In the genomic region with DNA sequence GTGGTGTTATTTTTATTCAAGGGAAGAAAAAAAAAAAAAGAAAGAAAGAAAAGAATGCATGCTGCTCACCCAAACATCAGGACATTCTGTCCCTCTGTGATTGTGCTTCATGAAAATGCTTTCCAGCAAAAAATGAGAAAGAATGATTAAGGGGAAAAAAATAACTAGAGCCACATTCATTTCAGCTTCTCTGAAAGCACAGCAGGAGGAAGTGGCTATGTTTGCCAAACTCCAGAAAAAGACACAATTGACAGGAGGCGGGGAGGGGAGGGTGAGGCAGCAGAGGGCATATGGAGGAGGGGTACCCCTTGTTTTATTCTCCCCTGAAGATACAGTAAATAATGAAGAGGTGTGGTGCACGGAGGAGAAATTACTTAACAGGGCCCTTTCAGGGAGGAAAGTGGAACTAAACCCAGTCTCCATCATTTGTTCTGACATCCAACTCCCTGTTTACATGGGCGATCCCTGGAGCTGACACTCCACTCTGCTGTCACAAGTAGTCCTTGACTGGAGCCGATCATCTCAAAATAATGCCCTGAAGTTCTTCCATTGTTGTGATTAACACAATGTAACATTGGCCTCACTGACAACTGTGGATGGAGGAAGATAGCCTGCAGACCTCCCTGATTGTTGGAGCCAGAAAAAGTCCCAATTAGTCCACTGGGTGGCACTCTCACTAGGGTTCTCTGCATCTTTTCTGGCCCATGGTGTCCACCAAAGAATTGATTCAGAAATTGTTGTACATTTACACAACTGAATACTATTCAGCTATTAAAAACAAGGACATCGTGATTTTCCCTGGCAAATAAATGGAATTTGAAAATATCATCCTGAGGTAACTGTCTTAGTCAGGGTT, we compare ENCODE assay signal across 13 mouse cellular contexts. TPM values are rescaled to one million over a fixed set of nuclear protein-coding genes. Genes with fewer than 3 reads are reported as not detected.
A peak's percentile ranks its signal among the peaks of the same experiment; 100 is the strongest.
DNase-seq lines count a peak whose midpoint lies in the region; ATAC-seq and TF ChIP-seq lines count a peak whose summit lies in the region.
"Had no signal": no experiment of that assay in that cellular context is flagged by ENCODE, and none has a peak within 500 bp of the region (broad histone marks: within the 10 kb centered on the region; RNA-seq: fewer than 3 reads in every experiment).

No protein-coding gene starts in this region.

- TF ChIP-seq CTCF in gastrocnemius, adult 2 months (IDR thresholded peaks at IDR 0.05) = peak; percentile 45
- peak in 2 of 3 experiments; percentile 3 to 43; a peak in 2 of 6 replicates for TF ChIP-seq CTCF in MEL (IDR thresholded peaks at IDR 0.05 in 2 of 3, conservative IDR thresholded peaks at IDR 0.05 in 1 of 3; ENCODE audit: control insufficient read depth in 1 of 3, insufficient read depth in 1 of 3, low read depth in 2 of 3, low read length in 3 of 3, poor library complexity in 1 of 3, severe bottlenecking in 1 of 3)
- TF ChIP-seq CTCF in liver, embryonic 14.5 days (IDR thresholded peaks at IDR 0.05; ENCODE audit: low read depth) = peak; percentile 22; the same call in 1 of the 2 replicates

- intact Hi-C loops in gastrocnemius, adult 2 months (cut with DNase I) = no loop called here

- ATAC-seq in liver, embryonic 11.5 days (replicated peaks; ENCODE audit: low FRiP score) = no peak
- no peak for ATAC-seq in liver, embryonic 14.5 days (ENCODE audit: insufficient read depth)
- ATAC-seq: forebrain, embryonic 14.5 days had no signal

- TF ChIP-seq POLR2A in MEL (IDR thresholded peaks at IDR 0.05; ENCODE audit: control insufficient read depth in 1 of 2, insufficient read depth in 1 of 2, low read depth in 1 of 2, low read length in 2 of 2, poor library complexity in 1 of 2) = no peak

- H3K9me3 ChIP-seq in liver, embryonic 11.5 days (ENCODE audit: control insufficient read depth, low read length) = no peaks in the 10 kb centered on the region
- H3K9me3 ChIP-seq in MEL (replicated peaks; ENCODE audit: insufficient read depth, low read length) = no peaks in the 10 kb centered on the region
- H3K9me3 ChIP-seq in liver, embryonic 14.5 days (ENCODE audit: control insufficient read depth, low read length) = no peaks in the 10 kb centered on the region
- H3K9me3 ChIP-seq: embryonic facial prominence, embryonic 13.5 days; liver, embryonic 15.5 days had no signal

- WGBS in liver, embryonic 11.5 days = 64% methylated on average over 5 of the region's 5 CpGs
- WGBS in liver, embryonic 14.5 days (ENCODE audit: insufficient replicate concordance) = 44% methylated on average over 5 of the region's 5 CpGs

- H3K9ac ChIP-seq in liver, embryonic 11.5 days (ENCODE audit: low read depth, low read length) = no peak overlapping the region
- no peak overlapping the region for H3K9ac ChIP-seq in MEL (ENCODE audit: control insufficient read depth, low read depth, low read length, poor library complexity, severe bottlenecking)
- no peak overlapping the region for H3K9ac ChIP-seq in liver, embryonic 14.5 days (replicated peaks)
- H3K9ac ChIP-seq: embryonic facial prominence, embryonic 13.5 days; liver, embryonic 15.5 days had no signal

- H3K27ac ChIP-seq in gastrocnemius, adult 2 months = no peak overlapping the region
- H3K27ac ChIP-seq in liver, embryonic 11.5 days (ENCODE audit: low read depth, low read length) = no peak overlapping the region
- H3K27ac ChIP-seq in MEL (ENCODE audit: control insufficient read depth, low read depth, low read length) = no peak overlapping the region
- H3K27ac ChIP-seq in liver, embryonic 14.5 days = no peak overlapping the region
- H3K27ac ChIP-seq: embryonic facial prominence, embryonic 13.5 days; liver, embryonic 15.5 days had no signal

- H3K4me2 ChIP-seq in liver, embryonic 11.5 days = no peak overlapping the region
- no peak overlapping the region for H3K4me2 ChIP-seq in liver, embryonic 14.5 days (ENCODE audit: low read depth)
- H3K4me2 ChIP-seq: embryonic facial prominence, embryonic 13.5 days; liver, embryonic 15.5 days had no signal

- no peaks in the 10 kb centered on the region for H3K27me3 ChIP-seq in liver, embryonic 11.5 days (replicated peaks; ENCODE audit: control insufficient read depth, insufficient read depth, low read length)
- H3K27me3 ChIP-seq in MEL (ENCODE audit: control insufficient read depth in 1 of 2, insufficient read depth in 2 of 2, low read length in 2 of 2) = no peaks in the 10 kb centered on the region
- H3K27me3 ChIP-seq in liver, embryonic 14.5 days (ENCODE audit: control insufficient read depth, insufficient read depth, low read length) = no peaks in the 10 kb centered on the region
- H3K27me3 ChIP-seq: embryonic facial prominence, embryonic 13.5 days; liver, embryonic 15.5 days had no signal

- no peaks in the 10 kb centered on the region for H3K36me3 ChIP-seq in liver, embryonic 11.5 days (ENCODE audit: control insufficient read depth, insufficient read depth, low read length)
- H3K36me3 ChIP-seq in MEL (ENCODE audit: control insufficient read depth in 1 of 2, insufficient read depth in 2 of 2, low read length in 2 of 2) = no peaks in the 10 kb centered on the region
- no peaks in the 10 kb centered on the region for H3K36me3 ChIP-seq in liver, embryonic 14.5 days (replicated peaks; ENCODE audit: control insufficient read depth, insufficient read depth, low read depth)
- H3K36me3 ChIP-seq: embryonic facial prominence, embryonic 13.5 days; liver, embryonic 15.5 days had no signal

- H3K4me1 ChIP-seq in liver, embryonic 11.5 days (replicated peaks; ENCODE audit: control insufficient read depth, insufficient read depth, low read length) = peaks cover 9% of the 10 kb centered on the region; the same call in 1 of the 2 replicates
- no peaks in the 10 kb centered on the region for H3K4me1 ChIP-seq in MEL (ENCODE audit: control insufficient read depth in 1 of 2, insufficient read depth in 2 of 2, low read length in 2 of 2)
- H3K4me1 ChIP-seq in liver, embryonic 14.5 days (replicated peaks; ENCODE audit: control insufficient read depth in 2 of 2, insufficient read depth in 2 of 2, low read length in 1 of 2) = peaks cover 0 to 6% of the 10 kb centered on the region in 2 experiments; a peak in 2 of 4 replicates

- peak; percentile 15 for TF ChIP-seq RAD21 in MEL (IDR thresholded peaks at IDR 0.05; ENCODE audit: low read depth, low read length)

- TF ChIP-seq EP300 in MEL (IDR thresholded peaks at IDR 0.05; ENCODE audit: low read depth in 1 of 2, low read length in 2 of 2) = no peak
- TF ChIP-seq EP300 in liver, embryonic 14.5 days (IDR thresholded peaks at IDR 0.05; ENCODE audit: low read depth) = no peak

- no peak overlapping the region for H3K4me3 ChIP-seq in gastrocnemius, adult 2 months
- no peak overlapping the region for H3K4me3 ChIP-seq in liver, embryonic 11.5 days (ENCODE audit: low read depth, low read length)
- no peak overlapping the region for H3K4me3 ChIP-seq in MEL (ENCODE audit: control insufficient read depth in 1 of 2, insufficient read depth in 1 of 2, low read depth in 2 of 2, low read length in 2 of 2)
- H3K4me3 ChIP-seq in liver, embryonic 14.5 days (ENCODE audit: insufficient read depth in 1 of 2, low read depth in 2 of 2, low read length in 2 of 2) = no peak overlapping the region
- H3K4me3 ChIP-seq: embryonic facial prominence, embryonic 13.5 days; liver, embryonic 15.5 days had no signal

- no peaks in the 10 kb centered on the region for H3K79me2 ChIP-seq in MEL (ENCODE audit: control insufficient read depth, insufficient read depth, low read length, poor library complexity)

- DNase-seq in gastrocnemius, adult 2 months = no peak
- no peak for DNase-seq in gastrocnemius, postnatal 4 days (ENCODE audit: low spot score in 2 of 2)
- DNase-seq in liver, embryonic 11.5 days (ENCODE audit: low spot score) = peak; percentile 21
- DNase-seq in liver (no peak), MEL (ENCODE audit: low read depth, low spot score) (no peak)
- no peak for DNase-seq in liver, embryonic 14.5 days (ENCODE audit: low read depth in 3 of 3, low spot score in 3 of 3)
- no peak for DNase-seq in adrenal gland, postnatal 14 days
- DNase-seq: cerebellum, adult 9-10 months; kidney, adult 11 months; right cerebral cortex, postnatal 25 days had no signal

TF ChIP-seq in MEL, 35 proteins besides CTCF, POLR2A, EP300 and RAD21:
- TF ChIP-seq SMC3 (IDR thresholded peaks at IDR 0.05; ENCODE audit: low read depth, low read length) = peak; percentile 42
- no peak for TF ChIP-seq POLR2AphosphoS2 (IDR thresholded peaks at IDR 0.05; ENCODE audit: low read length)

RNA-seq across cellular contexts. Expression of a gene that starts 10.4 kb away (rescaled TPM):
- total RNA-seq in gastrocnemius, adult 2 months (2021) = 10 to 100 TPM in 1 of 2 experiments, 1 to 10 TPM in 1; 6.6 to 13.2 TPM
- 10 to 100 TPM; 27.2 to 31.9 TPM for total RNA-seq in gastrocnemius, postnatal 4 days (2021)
- polyA plus RNA-seq in liver, embryonic 11.5 days (2014; fragmentation: Nextera tagmentation; extraction: Ambion mirVana) = 4.8 and 4.9 TPM in 2 replicates
- under 0.01 and 0.13 TPM in 2 replicates for total RNA-seq in MEL (2012; rRNA removed)
- under 1 TPM in 1 of 2 experiments, not detected in 1; 0.03 TPM for polyA plus RNA-seq in MEL (2012; ENCODE audit: insufficient read depth in 1 of 2, insufficient read length in 2 of 2, low read depth in 1 of 2, low replicate concordance in 2 of 2, missing spikeins in 1 of 2)
- polyA plus RNA-seq in liver, embryonic 14.5 days (2012; rRNA removed) = 1.1 TPM in 2 replicates
- 1.2 and 1.9 TPM in 2 replicates for polyA plus RNA-seq in liver, embryonic 14.5 days (2014; fragmentation: Nextera tagmentation; extraction: Ambion mirVana)
- 15.2 and 17.3 TPM in 2 replicates for total RNA-seq in adrenal gland, postnatal 14 days (2021)
